Mouse (Mus musculus): ENCODE measurements at regions not wholly inside any gene's neighbourhood (a gene's known extent, or its start where the extent isn't known, plus 50 kb on each side); places are given as distances from the start of the nearest gene placed in this dataset.

DNA sequence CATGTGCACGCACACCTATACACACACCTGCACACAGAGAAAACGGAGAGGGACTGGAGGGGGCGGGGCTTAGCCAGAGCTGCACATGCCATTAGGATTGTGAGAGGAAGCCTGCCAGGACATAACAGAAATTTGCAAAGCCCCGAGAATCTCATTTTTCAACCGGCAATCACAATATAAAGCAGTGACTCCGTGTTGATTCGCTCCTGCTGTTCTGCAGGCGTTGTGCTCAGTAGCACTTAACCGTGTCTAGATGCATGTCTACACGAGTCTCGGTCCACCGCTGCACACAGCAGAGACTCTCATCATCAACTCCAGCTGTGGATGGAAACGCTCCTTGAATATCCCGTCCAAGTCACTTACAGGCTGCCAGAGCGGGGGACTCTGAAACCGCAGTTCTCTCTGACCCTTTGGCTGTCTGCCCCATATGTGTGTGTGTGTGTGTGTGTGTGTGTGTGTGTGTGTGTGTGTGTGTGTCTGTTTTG is 260.1 kb upstream of the Sulf2 start:
- no peak for TF ChIP-seq POLR2A (IDR thresholded peaks at IDR 0.05; ENCODE audit: borderline replicate concordance, extremely low read depth, insufficient read depth, insufficient read length, poor library complexity, severe bottlenecking)
- TF ChIP-seq CTCF (IDR thresholded peaks at IDR 0.05; ENCODE audit: borderline replicate concordance, extremely low read depth, insufficient read depth, insufficient read length) = no peak

Measured in brain, embryonic 14.5 days (tissue).